Mouse (Mus musculus) myocyte (in vitro differentiated cells): Measurements from ENCODE around the gene Ms4a10.

Source experiments
- MYOD1 ChIP-seq, 3 experiments: IDR thresholded peaks; one replicate each; pipeline ENCODE4 v1.6.1; 2011; ENCODE audit warnings: control low read depth in 2 of 3, low read depth in 2 of 3, mild to moderate bottlenecking in 2 of 3, moderate library complexity in 1 of 3; ENCODE audit not compliant: insufficient read length in 2 of 3, control insufficient read depth in 1 of 3
- POLR2AphosphoS2 ChIP-seq: IDR thresholded peaks from one replicate; pipeline ENCODE4 v1.6.1; 2011; ENCODE audit warnings: low read depth, control low read depth; ENCODE audit not compliant: insufficient read length

GRCm38 (mm10) chr19:10936077-10936476 is 38.4 kb downstream of the Ms4a10 start:
- TF ChIP-seq POLR2AphosphoS2 (no peak), MYOD1 (IDR thresholded peaks at IDR 0.05; ENCODE audit: control insufficient read depth in 1 of 3, insufficient read length in 2 of 3, low read depth in 2 of 3) (no peak)
